Mouse (Mus musculus) frontal cortex, postnatal 10 days (tissue): ENCODE results near the gene Mgat3.

Experiments
- DNase-seq, 2 experiments: peaks; one replicate each; pipeline ENCODE4 v3.0.0; 2022; ENCODE audit warnings: low spot score in 2 of 2, mixed read lengths in 1 of 2

Gene Mgat3

DNA sequence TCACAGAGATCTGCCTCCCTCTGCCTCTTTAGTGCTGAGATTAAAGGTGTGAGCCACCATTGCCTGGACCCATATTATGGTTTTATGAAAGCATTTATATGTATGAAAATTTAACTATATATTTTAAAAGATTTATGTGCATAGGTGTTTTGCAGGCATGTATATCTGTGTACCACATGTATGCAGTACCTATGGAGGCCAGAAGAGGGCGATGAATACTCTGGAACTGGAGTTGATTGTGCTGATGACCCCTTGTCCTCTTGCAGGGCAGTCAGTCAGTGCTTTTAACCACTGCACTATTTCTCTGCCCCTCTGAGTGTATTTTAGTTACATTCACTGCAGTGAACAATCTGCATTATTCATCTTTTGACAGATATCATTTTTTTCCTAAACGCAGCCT lies 52.3 kb downstream of the Mgat3 start:
- DNase-seq = no peak

DNA sequence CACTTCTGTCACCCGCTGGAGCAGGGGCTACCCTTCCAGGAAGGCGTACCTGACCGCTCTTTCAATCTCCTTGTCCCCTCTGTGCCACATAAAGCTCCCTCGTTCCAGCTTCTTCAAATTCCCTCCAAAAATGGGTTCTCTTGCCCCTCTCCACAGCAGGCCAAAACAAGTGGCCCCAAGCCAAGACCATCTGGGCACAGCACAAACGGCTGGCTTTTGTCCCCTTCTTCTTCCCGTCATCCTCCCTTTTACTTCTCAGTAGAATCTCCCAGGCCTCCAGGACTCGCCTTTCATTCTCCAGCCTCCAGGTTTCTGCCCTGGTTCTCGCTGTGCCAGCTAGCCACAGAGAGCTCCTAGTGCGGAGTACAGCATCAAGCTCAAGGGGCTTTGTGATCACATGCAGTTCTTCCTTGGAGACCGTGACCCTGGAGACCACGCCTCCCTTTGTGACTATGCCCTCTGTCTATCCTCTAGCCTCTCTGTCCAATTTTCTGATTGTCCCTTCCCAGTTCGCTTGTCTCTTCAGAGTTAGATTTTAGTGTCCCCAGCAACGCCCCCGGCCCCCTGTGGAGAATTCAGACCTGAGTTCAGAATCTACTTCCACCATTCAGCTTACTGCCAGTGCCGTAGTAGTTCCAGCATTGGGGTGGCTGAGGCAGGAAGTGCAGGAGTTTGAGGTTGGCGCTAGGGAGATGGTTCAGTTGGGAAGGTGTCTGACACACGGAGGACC lies 54.7 kb downstream of the Mgat3 start:
- no peak for DNase-seq

DNA sequence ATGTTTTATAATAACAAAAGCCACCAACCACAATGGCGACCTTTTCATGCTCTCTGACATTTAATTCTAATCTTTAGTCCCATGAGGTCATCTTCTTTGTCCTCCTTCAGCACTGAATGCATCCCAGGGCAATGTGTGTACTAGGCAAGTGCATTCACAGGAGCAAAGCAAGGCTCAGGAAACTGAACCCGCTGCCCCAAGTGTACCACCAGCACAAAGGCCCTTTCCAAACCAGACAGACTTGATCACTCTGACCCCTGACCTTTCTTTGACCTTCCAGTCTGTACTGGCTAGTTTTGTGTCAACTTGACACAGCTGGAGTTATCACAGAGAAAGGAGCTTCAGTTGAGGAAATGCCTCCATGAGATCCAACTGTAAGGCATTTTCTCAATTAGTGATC lies 58.8 kb downstream of the Mgat3 start:
- no peak for DNase-seq

DNA sequence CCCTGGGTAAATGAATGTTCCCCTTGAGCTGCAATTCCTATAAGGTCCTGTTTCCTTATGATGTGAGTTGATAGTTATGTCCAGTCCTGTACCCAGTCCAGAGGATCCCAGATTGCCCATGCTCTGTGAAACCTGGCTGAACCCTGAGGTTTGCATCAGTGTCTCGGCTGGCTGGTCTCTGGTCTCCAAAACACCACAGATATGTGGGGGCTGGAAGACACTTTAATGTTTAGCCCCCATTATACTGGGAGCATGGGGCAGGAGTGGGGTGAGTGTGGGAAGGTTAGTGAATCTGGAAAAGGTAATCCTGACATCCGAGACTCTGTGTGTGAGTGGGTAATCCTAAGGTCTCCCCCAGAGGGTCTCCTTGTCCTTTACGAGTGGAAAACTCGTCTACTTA lies 59.5 kb downstream of the Mgat3 start:
- no peak for DNase-seq

DNA sequence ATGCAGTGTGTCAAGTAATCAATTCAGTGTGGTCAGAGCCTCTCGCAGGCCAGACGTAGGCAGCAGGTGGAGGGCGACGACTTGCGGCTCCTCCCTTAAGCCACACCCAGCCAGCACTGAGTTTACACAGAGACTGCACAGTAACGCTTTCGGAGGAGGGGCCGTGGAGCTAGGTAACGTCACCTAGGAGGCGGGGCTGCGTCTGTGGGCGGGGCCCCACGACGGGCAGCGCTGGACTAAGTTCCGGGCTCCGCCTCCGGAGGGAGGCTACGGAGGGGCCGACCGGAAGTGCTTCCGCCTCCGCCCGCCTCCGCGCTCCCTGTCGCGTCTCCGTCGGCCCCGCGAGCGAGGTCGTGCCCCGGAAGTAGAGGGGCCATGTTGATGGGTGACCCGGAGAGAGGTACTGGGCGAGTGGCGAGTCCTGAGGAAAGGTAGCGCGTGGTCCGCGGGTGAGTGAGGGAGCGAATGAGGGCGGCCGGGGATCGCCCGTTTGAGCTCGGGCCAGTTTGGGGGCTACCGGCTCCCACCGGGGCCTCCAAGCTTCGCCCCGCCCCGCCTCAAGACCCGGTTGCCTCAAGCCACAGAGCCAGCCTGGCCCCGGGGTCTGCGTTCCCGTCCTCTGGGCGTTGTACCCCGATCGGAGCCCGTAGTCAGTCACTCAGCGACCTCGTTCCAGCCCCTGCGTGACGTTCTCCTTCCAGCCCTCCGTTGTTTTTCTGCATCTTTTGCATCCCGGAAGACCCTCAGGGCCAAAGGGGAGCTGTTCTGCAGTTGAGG lies 60.4 kb downstream of the Mgat3 start, which contains the start of gene Mief1:
Mief1 (plus strand) TSS at position 286 of the 777 bp plus-strand sequence.
- peak; percentile 94 for DNase-seq

DNA sequence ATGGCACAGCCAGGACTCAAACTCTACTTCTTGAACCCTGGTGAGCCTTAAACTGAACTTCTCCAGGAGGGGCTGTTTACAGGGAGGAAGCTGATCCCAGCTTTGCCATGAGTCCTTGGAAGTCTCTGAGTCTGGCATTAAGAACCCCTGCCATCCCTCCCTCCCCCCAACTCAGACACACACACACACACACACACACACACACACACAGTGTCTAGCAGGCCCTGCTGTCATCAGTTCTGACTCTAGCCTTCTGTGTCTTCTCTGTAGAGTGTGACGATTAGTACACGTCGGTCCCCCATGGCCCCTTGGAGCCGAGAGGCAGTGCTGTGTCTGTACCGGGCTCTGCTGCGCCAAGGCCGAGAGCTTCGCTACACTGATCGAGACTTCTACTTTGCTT lies 62.0 kb downstream of the Mgat3 start, which contains the start of gene AC140267.1:
AC140267.1 (plus strand) TSS at position 301 of the 400 bp plus-strand sequence.
- no peak for DNase-seq

DNA sequence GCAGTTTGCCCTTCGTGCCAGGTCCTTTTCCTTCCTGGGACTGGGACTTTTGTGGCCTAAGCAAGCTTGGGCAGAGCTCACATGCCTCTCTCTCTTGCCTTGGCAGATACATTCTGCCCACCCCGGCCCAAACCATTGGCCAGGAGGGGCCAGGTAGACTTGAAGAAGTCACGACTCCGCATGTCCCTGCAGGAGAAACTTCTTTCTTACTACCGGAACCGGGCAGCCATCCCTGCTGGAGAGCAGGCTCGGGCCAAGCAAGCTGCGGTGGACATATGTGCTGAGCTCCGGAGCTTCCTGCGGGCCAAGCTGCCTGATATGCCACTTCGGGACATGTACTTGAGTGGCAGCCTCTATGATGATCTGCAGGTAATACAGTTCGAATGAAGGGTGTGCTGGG lies 74.6 kb downstream of the Mgat3 start:
- DNase-seq = no peak

DNA sequence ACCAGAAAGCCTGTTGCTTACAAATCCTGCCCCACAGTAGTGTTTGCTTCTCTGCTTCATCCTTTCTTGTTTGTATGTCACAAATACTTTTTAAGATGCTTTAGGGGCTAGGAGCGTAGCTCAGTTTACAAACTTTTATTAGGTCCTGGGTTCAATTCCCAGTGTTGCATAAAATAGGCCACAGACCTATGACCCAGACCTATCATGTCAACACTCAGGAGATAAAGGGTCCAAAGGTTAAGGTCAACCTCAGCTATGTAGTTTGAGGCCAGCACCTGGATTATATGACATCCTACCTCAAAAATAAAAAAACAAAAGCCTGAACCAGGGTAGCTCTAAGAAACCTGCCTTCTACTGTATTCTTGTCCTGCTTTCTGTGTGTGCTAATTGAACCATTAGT lies 75.1 kb downstream of the Mgat3 start:
- no peak for DNase-seq

DNA sequence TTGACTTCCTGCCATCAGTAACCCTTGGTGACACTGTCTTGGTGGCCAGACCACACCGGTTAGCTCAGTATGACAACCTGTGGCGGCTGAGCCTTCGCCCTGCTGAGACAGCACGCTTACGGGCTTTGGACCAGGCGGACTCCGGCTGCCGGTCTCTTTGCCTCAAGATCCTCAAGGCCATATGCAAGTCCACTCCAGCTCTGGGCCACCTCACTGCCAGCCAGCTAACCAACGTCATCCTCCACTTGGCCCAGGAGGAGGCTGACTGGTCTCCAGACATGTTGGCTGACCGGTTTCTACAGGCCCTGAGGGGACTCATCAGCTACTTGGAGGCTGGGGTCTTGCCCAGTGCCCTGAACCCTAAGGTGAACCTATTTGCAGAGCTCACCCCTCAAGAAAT lies 76.2 kb downstream of the Mgat3 start:
- no peak for DNase-seq

DNA sequence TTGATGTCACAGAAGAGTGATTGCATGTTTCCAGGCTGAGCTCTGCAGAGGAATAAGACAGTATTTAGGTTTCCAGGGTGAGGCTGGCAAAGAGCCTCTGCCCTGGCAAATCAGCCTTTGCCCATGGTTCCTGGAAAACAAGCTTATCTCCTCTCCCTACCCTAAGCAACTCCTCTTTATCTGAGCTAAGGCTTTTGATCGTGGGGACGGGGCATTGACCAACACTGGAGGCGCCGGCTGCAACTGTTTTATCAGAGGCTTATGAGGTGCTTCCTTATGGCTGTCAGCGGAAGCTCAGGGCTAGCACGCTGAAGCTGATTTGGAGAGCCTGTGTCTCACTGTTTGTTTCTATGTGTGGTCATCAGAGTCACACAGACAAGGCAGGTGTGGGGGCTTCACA lies 77.1 kb downstream of the Mgat3 start:
- no peak for DNase-seq

DNA sequence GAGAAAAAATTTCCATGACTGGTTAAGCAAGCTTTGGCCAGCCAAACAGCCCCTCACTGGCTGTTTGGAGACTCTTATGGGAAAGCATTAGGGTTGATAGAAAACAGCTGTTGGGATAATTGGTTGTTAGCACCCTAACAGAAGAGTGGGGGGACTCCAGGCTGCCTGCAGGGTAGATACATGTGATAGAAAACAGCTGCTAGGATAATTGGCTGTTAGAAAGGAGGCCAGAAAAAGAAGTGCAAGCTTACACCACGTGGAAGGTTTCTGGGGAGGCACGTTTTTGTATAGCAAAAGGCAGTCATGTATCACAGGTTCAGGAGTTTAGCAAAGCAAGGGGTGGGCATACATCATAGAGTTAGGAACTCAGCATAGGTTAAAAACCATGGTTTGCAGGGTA lies 80.0 kb downstream of the Mgat3 start:
- DNase-seq = no peak

DNA sequence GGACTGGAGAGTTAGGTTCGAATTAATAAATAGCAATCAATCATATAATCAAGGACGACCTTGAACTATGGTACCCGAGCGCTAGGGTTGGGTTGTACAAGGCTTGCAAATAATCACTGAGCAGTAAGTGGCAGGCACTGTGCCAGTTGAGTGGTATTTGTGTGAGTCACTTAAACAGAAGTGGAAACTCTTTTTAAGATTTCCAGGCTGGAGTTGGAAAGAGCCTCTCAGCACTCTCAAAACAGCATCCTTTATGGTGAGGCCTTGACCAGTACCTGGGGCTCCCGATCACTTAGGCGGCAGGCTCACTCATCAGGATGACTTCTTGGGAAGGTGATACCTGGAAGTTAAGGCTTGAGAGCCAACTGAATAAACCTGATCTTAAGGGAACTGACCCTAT lies 80.7 kb downstream of the Mgat3 start:
- no peak for DNase-seq

DNA sequence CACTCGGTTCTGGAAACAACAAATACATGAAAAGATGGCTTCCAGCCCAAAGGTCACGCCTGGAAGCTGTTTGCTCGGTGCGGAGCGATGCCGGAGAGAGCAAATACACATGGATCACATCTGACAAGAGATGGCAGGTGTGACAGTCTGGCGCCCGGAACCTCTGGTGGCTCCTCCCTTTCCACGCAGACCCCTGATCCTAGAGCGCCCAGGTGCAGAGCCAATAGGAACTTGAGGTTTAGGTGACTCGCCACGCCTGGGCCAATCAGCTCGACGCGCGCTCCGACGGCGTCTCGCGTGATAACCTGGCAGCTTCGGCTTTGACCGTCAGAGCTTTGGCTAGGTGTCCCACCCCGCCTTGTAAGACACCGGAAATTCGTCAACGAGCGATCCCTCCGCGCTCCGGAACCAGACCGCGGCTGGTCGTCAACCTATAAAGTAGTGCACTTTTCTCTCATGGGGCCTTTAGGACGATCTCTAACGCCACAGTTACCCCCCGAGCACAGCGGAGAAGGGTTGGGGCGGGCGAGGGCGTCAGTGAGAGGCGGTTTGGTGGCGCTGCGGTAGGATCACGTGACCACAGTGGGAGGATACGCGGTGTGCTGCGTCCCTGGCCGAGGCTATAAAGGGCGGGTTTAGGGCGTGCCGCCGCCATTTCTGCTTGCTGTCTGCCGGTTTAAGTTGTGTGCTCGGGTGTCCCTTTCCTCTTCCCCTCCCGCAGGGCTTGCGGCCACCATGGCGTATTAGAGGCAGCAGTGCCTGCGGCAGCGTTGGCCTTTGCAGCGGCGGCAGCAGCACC lies 81.5 kb downstream of the Mgat3 start, which contains the start of gene Atf4:
Atf4 (plus strand) TSS at position 338 of the 799 bp plus-strand sequence.
- DNase-seq = peak; percentile 98

DNA sequence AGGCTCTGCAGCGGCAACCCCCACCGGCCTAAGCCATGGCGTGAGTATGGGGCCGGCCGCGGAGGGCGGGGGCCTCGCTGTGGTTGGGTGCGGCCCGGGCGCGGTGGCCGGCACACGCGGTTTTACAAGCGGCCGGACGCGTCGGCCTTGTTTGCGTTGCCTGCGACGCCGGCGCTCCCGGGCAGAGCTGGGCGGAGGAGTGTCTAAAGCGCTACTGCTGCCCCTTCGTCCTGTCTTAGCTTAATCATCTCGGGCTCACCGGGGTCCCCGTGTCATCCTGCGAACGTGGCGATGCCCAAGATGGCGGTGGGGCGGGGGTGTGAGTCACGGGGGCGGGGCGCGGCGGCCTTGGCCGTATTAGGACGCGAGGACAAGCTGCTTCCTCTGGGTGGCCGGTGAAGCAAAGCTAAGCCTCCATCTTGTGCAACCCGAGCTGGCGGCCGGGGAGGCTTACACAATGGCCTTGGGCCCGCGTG lies 82.2 kb downstream of the Mgat3 start:
- peak in 1 of 2 experiments; percentile 69 for DNase-seq

DNA sequence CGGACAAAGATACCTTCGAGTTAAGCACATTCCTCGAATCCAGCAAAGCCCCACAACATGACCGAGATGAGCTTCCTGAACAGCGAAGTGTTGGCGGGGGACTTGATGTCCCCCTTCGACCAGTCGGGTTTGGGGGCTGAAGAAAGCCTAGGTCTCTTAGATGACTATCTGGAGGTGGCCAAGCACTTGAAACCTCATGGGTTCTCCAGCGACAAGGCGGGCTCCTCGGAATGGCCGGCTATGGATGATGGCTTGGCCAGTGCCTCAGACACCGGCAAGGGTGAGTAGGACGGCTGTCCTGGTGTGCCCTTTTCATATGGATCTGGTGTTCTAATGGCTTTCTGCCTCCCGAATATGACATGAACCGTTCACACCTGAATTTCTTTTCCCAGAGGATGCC lies 82.7 kb downstream of the Mgat3 start:
- no peak for DNase-seq

DNA sequence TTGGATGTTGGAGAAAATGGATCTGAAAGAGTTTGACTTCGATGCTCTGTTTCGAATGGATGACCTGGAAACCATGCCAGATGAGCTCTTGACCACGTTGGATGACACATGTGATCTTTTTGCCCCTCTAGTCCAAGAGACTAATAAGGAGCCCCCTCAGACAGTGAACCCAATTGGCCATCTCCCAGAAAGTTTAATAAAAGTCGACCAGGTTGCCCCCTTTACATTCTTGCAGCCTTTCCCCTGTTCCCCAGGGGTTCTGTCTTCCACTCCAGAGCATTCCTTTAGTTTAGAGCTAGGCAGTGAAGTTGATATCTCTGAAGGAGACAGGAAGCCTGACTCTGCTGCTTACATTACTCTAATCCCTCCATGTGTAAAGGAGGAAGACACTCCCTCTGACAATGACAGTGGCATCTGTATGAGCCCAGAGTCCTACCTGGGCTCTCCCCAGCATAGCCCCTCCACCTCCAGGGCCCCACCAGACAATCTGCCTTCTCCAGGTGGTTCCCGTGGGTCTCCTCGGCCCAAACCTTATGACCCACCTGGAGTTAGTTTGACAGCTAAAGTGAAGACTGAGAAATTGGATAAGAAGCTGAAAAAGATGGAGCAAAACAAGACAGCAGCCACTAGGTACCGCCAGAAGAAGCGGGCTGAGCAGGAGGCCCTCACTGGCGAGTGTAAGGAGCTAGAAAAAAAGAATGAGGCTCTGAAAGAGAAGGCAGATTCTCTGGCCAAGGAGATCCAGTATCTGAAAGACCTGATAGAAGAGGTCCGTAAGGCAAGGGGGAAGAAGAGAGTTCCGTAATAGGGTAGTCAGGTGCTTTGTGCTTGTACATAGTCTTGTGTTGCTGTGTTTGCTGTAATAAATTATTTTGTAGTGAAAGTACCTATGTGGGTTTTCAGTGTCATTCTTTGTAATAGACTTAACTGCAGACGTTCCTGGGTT lies 83.4 kb downstream of the Mgat3 start:
- no peak for DNase-seq

DNA sequence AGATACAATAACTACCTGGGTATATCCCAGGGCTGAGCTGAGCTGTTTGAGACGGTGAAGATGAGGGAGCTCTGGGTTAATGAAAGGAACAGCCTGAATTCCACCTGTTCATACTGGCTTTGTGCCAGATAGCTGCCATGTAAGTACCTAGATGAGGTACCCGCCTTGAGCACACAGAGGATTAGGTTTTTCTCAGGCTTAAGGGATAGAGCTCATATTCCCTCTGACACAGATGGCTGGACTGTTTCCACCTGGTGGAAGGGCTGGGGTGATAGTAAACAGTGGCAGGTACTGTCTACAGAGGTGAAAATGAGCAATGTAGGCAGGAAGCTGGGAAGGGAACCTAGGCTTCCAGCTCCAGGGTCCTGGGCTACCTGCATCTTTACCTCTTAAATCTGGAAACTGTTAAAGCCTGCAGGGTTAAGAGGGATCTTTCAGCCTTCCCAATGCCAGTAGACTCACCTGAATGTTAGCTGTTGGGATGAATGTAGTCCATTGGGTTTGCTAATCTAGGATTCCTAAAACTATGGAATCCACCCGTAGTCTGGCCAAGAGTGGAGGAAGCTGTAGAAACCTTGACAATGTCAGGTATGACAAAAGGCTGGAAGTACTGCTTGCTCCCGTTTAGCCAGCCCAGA lies 84.2 kb downstream of the Mgat3 start:
- no peak for DNase-seq

DNA sequence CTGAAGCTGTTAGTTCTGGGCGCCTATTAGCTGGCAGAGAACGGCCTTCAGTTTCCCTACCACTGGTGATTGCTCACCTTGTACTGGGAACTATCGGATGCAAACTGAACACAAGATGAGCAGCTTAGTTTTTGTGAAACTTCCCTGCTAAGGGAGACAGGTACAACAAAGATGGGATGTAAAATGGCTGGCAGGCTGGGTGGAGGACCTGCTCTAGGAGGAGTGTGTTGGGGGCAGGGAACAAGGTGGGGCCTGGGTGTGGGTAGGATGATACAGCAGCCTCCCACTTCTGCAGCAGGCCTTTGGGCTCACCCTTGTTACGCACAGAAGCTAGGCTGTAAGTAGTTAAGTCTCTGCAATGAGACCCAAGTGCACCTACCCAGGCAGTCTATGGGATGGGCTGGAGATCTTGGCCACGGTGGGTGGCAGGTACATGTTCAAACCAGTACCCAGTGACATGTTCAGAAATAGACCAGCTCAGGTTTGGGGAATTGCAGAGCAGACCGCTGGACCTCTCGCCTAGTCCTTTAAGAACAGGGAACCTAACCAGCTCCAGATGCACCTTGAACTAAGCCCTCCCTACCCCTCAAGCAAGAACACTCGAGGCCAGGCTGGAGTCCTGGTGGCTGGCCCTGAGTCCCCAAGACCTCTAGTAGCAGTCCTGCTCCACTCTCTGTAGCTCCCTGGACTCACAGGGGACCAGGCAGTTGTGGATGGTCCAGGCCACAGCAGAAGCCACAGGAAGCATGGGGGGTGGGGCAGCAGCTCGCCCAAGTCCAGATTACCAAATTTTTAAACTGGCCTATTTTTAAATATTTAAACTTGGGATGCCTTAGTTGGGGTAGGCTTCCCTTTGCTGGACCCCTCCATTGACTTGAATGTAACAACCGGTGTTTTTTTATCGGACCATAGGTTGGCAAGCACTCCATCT lies 85.0 kb downstream of the Mgat3 start:
- DNase-seq = peak; percentile 22 to 31

DNA sequence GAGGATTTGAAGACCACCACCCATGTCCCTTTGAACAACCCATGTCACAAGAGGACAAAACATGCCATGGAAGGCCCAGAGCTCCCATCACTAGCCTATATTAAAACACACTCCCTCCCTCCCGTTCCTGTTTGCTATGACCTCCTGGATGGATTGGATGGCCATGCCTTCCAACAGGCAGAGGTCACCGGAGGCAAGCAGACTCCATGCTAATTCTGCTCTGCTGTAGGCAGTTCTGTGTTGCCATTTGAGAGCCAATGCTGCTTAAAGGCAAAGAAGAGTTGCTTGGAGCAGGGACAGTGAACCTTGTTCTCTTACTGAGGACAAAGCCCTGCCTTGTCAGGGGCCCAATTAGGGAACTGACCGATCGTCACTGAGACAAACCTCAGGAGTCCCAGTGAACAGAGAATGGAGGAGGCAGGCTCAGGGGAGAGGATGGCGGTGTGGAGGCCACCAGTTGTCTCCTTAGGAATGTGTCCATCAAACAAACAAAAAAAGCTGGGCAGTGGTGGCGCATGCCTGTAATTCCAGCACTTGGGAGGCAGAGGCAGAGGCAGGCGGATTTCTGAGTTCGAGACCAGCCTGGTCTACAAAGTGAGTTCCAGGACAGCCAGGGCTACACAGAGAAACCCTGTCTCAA lies 86.0 kb downstream of the Mgat3 start:
- no peak for DNase-seq
